Comparison of ENCODE assay signal across 14 mouse cellular contexts in the genomic region with DNA sequence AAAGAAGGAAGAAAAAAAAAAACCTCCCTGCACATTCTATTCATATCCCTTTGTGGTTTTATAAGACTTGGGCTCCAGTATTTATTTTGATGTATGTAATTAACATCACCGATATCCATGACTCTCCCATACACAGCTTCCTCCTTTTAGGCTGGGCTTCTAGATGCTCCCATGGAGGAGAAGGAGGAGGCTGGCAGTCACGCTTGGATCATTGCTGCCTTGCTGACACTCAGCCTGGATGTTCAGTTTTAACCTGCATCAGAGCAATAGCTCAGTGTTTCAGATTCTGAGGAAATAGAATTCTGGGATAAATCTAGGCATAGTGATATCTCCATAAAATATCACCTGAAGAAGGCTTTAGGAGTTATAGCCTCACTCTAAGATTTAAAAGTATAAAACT.
"Had no signal": no experiment of that assay in that cellular context is flagged by ENCODE, and none has a peak within 500 bp of the region (broad histone marks: within the 10 kb centered on the region; RNA-seq: fewer than 3 reads in every experiment).

No protein-coding gene starts in this region.

- H3K27ac ChIP-seq: lung, embryonic 15.5 days; macrophage; midbrain, embryonic 13.5 days; midbrain, embryonic 15.5 days; neural tube, embryonic 12.5 days had no signal

- H3K36me3 ChIP-seq: lung, embryonic 15.5 days; midbrain, embryonic 13.5 days; midbrain, embryonic 15.5 days; neural tube, embryonic 12.5 days had no signal

- H3K4me1 ChIP-seq: lung, embryonic 15.5 days; midbrain, embryonic 15.5 days; neural tube, embryonic 12.5 days had no signal

- DNase-seq: liver, postnatal 0 days; lung, adult 2 months; lung, postnatal 14 days; lung, postnatal 36 days; right cerebral cortex, postnatal 14 days; thymus, adult 18-20 months; thymus, postnatal 14 days; thymus, postnatal 36 days had no signal

- H3K27me3 ChIP-seq: lung, embryonic 15.5 days; megakaryocyte, embryonic 14.5 days; midbrain, embryonic 13.5 days; midbrain, embryonic 15.5 days; neural tube, embryonic 12.5 days had no signal

- H3K4me3 ChIP-seq: lung, embryonic 15.5 days; megakaryocyte, embryonic 14.5 days; midbrain, embryonic 13.5 days; midbrain, embryonic 15.5 days; neural tube, embryonic 12.5 days had no signal
